Mouse (Mus musculus) gastrocnemius, postnatal 10 days (tissue): ENCODE measurements around the gene Tubg1. TPM values are rescaled to one million over a fixed set of nuclear protein-coding genes. Genes with fewer than 3 reads are reported as not detected.
A peak's percentile ranks its signal among the peaks of the same experiment; 100 is the strongest.
"Not testable (repeated sequence)": the region's sequence is repeated elsewhere in the genome, so short reads cannot be mapped to it uniquely, and the experiment has no call there.

Source experiments
- DNase-seq: peaks from one replicate; pipeline ENCODE4 v3.0.0; 2021; ENCODE audit warnings: mixed read lengths
- total RNA-seq, 2 experiments: library from RNA; stranded (reverse); gene quantifications; 2 replicates each; pipeline ENCODE4 v1.2.3; 2021

The Tubg1 gene
- total RNA-seq, 2 experiments from 2014 or later = 37.4 to 39.0 TPM

- no peak for DNase-seq
Measured at GRCm38 (mm10) chr11:101098231-101098630, 21.5 kb upstream of the Tubg1 start.

- DNase-seq = no peak
Measured at GRCm38 (mm10) chr11:101103011-101103410, 16.7 kb upstream of the Tubg1 start.

GRCm38 (mm10) chr11:101109351-101109750 lies 10.4 kb upstream of the Tubg1 start:
- DNase-seq = no peak

GRCm38 (mm10) chr11:101110708-101111107 lies 9.0 kb upstream of the Tubg1 start:
- DNase-seq = no peak

- DNase-seq = no peak
Measured at GRCm38 (mm10) chr11:101111178-101111577, 8.6 kb upstream of the Tubg1 start.

GRCm38 (mm10) chr11:101112186-101112585 lies 7.6 kb upstream of the Tubg1 start:
- no peak for DNase-seq

- DNase-seq = no peak
Measured at GRCm38 (mm10) chr11:101115564-101115963, 4.2 kb upstream of the Tubg1 start.

GRCm38 (mm10) chr11:101118105-101118504 lies 1.6 kb upstream of the Tubg1 start:
- DNase-seq = no peak

- no peak for DNase-seq
Measured at GRCm38 (mm10) chr11:101119131-101119760, 492 bp upstream of the Tubg1 start.

GRCm38 (mm10) chr11:101120545-101121188 lies 929 bp downstream of the Tubg1 start:
- peak; percentile 12 for DNase-seq

GRCm38 (mm10) chr11:101124494-101124893 lies 4.8 kb downstream of the Tubg1 start:
- DNase-seq = not testable (repeated sequence)

GRCm38 (mm10) chr11:101125008-101125407 lies 5.3 kb downstream of the Tubg1 start:
- not testable (repeated sequence) for DNase-seq

- DNase-seq = peak; percentile 30
Measured at GRCm38 (mm10) chr11:101127075-101127474, 7.3 kb downstream of the Tubg1 start.

GRCm38 (mm10) chr11:101128996-101129577 lies 9.3 kb downstream of the Tubg1 start:
- no peak for DNase-seq

- DNase-seq = peak; percentile 66
Measured at GRCm38 (mm10) chr11:101130056-101130756, 10.5 kb downstream of the Tubg1 start.

GRCm38 (mm10) chr11:101131187-101131586 lies 11.4 kb downstream of the Tubg1 start:
- DNase-seq = no peak

GRCm38 (mm10) chr11:101131701-101132100 lies 12.0 kb downstream of the Tubg1 start:
- DNase-seq = peak; percentile 52

GRCm38 (mm10) chr11:101133037-101133436 lies 13.3 kb downstream of the Tubg1 start:
- DNase-seq = no peak

- DNase-seq = no peak
Measured at GRCm38 (mm10) chr11:101134217-101134865, 14.6 kb downstream of the Tubg1 start.

- DNase-seq = no peak
Measured at GRCm38 (mm10) chr11:101137000-101137399, 17.3 kb downstream of the Tubg1 start.

GRCm38 (mm10) chr11:101138536-101139181 lies 18.9 kb downstream of the Tubg1 start:
- no peak for DNase-seq
